Mouse (Mus musculus): ENCODE results near the gene D630045J12Rik.

GRCm38 (mm10) chr6:38256793-38257192 is 3.0 kb upstream of the D630045J12Rik start:
- no peak for TF ChIP-seq ZC3H11A (IDR thresholded peaks at IDR 0.05; ENCODE audit: borderline replicate concordance, low read depth, low read length)
- no peak for TF ChIP-seq HCFC1 (IDR thresholded peaks at IDR 0.05; ENCODE audit: borderline replicate concordance, insufficient read depth, low read length)

Data from ES-E14 (cell line).